Mouse (Mus musculus) effector memory CD4-positive, alpha-beta T cell, adult 5 months (primary cell): Measurements from ENCODE around the gene Mrnip. TPM values are rescaled to one million over a fixed set of nuclear protein-coding genes. Genes with fewer than 3 reads are reported as not detected.

Experiments used
- polyA plus RNA-seq: library from polyadenylated mRNA; unstranded; fragments of 100-300 nt; shearing (Covaris generic); gene quantifications from one replicate; pipeline ENCODE4 v1.2.1, GENCODE M21; 2017

Mrnip gene
- polyA plus RNA-seq, result 2.3 TPM

DNA sequence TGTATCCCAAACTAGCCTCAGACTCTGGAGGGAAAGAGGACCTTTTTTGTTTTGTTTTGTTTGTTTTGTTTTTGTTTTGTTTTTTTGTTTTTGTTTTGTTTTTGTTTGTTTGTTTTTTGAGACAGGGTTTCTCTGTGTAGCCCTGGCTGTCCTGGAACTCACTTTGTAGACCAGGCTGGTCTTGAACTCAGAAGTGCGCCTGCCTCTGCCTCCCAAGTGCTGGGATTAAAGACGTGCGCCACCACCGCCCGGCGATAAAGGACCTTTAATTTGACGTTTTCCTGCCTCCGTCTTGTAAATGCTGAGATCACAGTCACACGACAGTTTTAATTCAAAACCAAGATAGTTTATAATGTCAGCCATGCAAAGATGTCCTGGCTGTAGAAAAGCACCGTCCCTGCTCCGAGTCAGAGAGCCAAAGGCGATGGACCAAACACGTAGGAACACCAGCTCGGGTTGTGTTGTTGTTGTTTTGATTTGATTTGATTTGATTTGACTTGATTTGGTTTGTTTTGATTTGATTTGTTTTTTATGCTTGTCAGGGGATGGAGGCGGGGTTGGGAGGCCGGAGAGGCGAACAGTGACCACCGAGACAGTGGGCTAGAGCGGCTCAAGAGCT lies at the start of gene Mrnip:
Mrnip (plus strand) TSS at position 334 of the 619 bp plus-strand sequence.

GRCm38 (mm10) chr11:50130811-50131766 lies 43.2 kb upstream of the Mrnip start, which contains the start of gene Tbc1d9b:
TSS of gene Tbc1d9b (plus strand) at chr11:50131396.

GRCm38 (mm10) chr11:50210505-50211151 lies 36.4 kb downstream of the Mrnip start, which contains the start of the genes Sqstm1 and Mgat4b:
TSS of gene Sqstm1 (minus strand) at chr11:50210827.
TSS of gene Mgat4b (plus strand) at chr11:50210890.

DNA sequence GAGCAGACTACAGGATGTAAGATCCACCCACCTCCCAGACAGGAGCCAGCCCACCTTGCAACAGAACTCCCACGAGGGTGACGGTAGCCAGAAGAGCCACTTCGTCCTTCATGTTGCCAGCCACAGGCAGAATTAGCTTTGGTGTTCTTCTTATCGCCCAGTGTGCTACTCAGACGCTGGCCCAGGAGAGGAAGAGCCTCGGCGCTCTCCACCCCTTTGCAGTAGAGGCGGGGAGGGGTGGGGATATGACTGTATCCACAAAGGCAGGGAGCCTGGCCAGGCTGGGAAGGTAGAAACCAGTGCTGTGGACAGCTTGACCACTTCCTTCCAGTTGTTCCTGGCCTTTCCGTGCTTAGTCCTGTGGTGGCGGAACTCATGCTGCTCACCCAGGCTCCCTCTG lies 64.1 kb downstream of the Mrnip start, which contains the start of gene Ltc4s:
Ltc4s (minus strand) TSS at position 293 of the 400 bp plus-strand sequence.

Other genes with a start within 250 kb of the Mrnip start
- gene Rnf130, start 149.1 kb upstream of the Mrnip start, polyA plus RNA-seq, result 7.8 TPM
- gene Tbc1d9b, start 43.0 kb upstream of the Mrnip start, polyA plus RNA-seq, result 49.3 TPM
- gene Sqstm1, start 36.4 kb downstream of the Mrnip start, polyA plus RNA-seq, result 1,010 TPM
- 9.4 TPM for gene Mgat4b, start 36.4 kb downstream of the Mrnip start, polyA plus RNA-seq
- 0.59 TPM for gene Ltc4s, start 64.2 kb downstream of the Mrnip start, polyA plus RNA-seq
- gene Maml1, start 117.9 kb downstream of the Mrnip start, polyA plus RNA-seq, result 6.7 TPM
- 176 TPM for gene Canx, start 151.2 kb downstream of the Mrnip start, polyA plus RNA-seq
- gene Cby3, start 180.0 kb downstream of the Mrnip start, polyA plus RNA-seq, result not detected
- 345 TPM for gene Hnrnph1, start 202.5 kb downstream of the Mrnip start, polyA plus RNA-seq